Mouse (Mus musculus): ENCODE measurements around the gene Scgb1b3.

The Scgb1b3 gene

DNA sequence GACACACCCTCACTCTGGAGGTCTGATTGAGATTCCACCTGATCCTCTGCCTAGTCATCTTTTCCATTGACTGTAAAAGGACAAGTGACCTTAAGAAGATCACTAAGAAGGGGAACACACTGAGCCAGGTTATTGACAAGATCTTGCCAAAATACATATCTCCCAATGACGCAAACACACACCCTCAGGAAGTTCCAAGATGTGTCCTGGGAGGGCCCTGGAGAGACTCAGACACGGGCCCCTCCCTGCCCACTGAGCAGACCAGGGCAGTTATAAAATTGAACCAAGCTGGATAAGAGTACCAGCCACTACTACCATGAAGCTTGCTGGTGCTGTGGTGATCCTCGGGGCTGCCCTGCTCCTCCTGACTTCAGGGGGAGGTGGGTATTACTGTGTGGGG lies at the start of gene Scgb1b3:
Scgb1b3 (plus strand) TSS at position 301 of the 400 bp plus-strand sequence.
- no peak for DNase-seq (ENCODE audit: low spot score in 2 of 2)

DNA sequence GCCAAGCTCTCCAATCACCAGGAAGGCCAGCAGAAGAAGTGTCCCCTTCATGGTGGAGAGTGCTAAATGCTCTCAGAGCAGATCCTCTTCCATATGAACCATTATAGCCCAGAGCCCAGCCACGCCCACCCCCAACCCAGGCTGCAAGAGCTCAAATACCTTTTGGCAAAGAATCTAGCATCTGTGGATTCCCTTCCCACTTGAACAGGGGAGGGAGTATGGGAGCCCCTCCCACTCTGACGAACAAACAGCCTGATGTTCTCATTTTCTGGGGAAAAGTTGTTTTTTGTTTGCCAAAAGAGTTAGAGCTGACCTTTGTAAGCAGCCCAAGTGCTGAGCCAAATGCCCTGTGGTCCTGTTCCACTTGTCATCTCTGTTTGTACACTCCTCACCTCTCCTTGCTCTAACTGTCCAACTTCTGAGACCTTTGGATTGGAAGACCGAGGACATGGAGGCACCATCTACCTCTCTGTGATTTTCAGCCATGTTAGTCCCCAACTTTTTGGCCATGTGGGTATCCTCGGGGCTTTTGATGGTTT lies 13.3 kb upstream of the Scgb1b3 start, which contains the start of gene Scgb2b3:
Scgb2b3 (minus strand) TSS at position 51 of the 539 bp plus-strand sequence.
- DNase-seq (ENCODE audit: low spot score in 2 of 2): no peak

Data from heart, adult 9 months (tissue).